Mouse (Mus musculus) embryonic facial prominence, embryonic 12.5 days (tissue): Measurements from ENCODE around the gene Pkmyt1. TPM values are rescaled to one million over a fixed set of nuclear protein-coding genes. Genes with fewer than 3 reads are reported as not detected.

ENCODE experiments used
- ATAC-seq: fragments of 200-750 bp; cut with Nextera tagmentation; 2 replicates; pipeline ENCODE4 v1.8.0; 2017; ENCODE audit not compliant: insufficient number of reproducible peaks, insufficient read depth, low FRiP score, low TSS enrichment
- H3K27ac ChIP-seq: fragments of 300-500 bp; sonication (generic); 2 replicates; pipeline ENCODE4 v1.5.1; 2016; ENCODE audit warnings: mild to moderate bottlenecking
- H3K27me3 ChIP-seq: fragments of 300-500 bp; sonication (generic); 2 replicates; pipeline ENCODE4 v1.6.1; 2016; ENCODE audit warnings: mild to moderate bottlenecking, moderate library complexity
- H3K36me3 ChIP-seq: fragments of 300-500 bp; sonication (generic); 2 replicates; pipeline ENCODE4 v1.6.1; 2016; ENCODE audit warnings: mild to moderate bottlenecking
- H3K4me1 ChIP-seq: fragments of 300-500 bp; sonication (generic); 2 replicates; pipeline ENCODE4 v1.6.1; 2016
- H3K4me2 ChIP-seq: fragments of 300-500 bp; sonication (generic); replicated peaks from 2 replicates; pipeline ENCODE4 v1.6.1; 2016; ENCODE audit warnings: mild to moderate bottlenecking, moderate library complexity
- H3K4me3 ChIP-seq: fragments of 300-500 bp; sonication (generic); 2 replicates; pipeline ENCODE4 v1.5.1; 2016; ENCODE audit warnings: mild to moderate bottlenecking
- H3K9ac ChIP-seq: fragments of 300-500 bp; sonication (generic); 2 replicates; pipeline ENCODE4 v1.6.1; 2016; ENCODE audit warnings: mild to moderate bottlenecking, moderate library complexity
- H3K9me3 ChIP-seq: fragments of 300-500 bp; sonication (generic); 2 replicates; pipeline ENCODE4 v1.6.1; 2016; ENCODE audit warnings: mild to moderate bottlenecking, moderate library complexity
- WGBS: fragments of 180-500 bp; shearing (Covaris S2); methylation state at CpG from one replicate; pipeline ENCODE4 v1.1.7; 2016; 5-methylcytosine and 5-hydroxymethylcytosine counted together
- polyA plus RNA-seq: library from polyadenylated mRNA; unstranded; fragments of >200 nt; fragmentation: Nextera tagmentation; extraction: Ambion mirVana; gene quantifications from 2 replicates; pipeline ENCODE4 v1.2.1, GENCODE M21; 2016

The Pkmyt1 gene
- polyA plus RNA-seq, 1 experiment from 2014 or later = 54.6 TPM

GRCm38 (mm10) chr17:23694491-23694890 lies 31.6 kb upstream of the Pkmyt1 start:
- ATAC-seq = no peak
- whole genome bisulfite sequencing = 55% methylated on average over 1 of the region's 1 CpGs
- peaks cover 10% of the 10 kb centered on the region for H3K4me1 ChIP-seq

GRCm38 (mm10) chr17:23695801-23696200 lies 30.3 kb upstream of the Pkmyt1 start:
- no peak overlapping the region for H3K4me3 ChIP-seq
- peaks cover 14% of the 10 kb centered on the region for H3K4me1 ChIP-seq
- no peaks in the 10 kb centered on the region for H3K9me3 ChIP-seq
- H3K27ac ChIP-seq = no peak overlapping the region
- no peak overlapping the region for H3K4me2 ChIP-seq
- WGBS = 4% methylated on average over 3 of the region's 3 CpGs
- no peak overlapping the region for H3K9ac ChIP-seq
- ATAC-seq = 0 out of 2 replicates have a peak, but pooled peaks have one; percentile 24
- H3K27me3 ChIP-seq = peaks cover 33% of the 10 kb centered on the region
- no peaks in the 10 kb centered on the region for H3K36me3 ChIP-seq

More at GRCm38 (mm10) chr17:23694491-23694890, 31.6 kb upstream of the Pkmyt1 start:
- Histone ChIP-seq H3K27ac (no peak overlapping the region), H3K36me3 (no peaks in the 10 kb centered on the region), H3K4me2 (no peak overlapping the region), H3K4me3 (no peak overlapping the region), H3K9me3 (no peaks in the 10 kb centered on the region), H3K27me3 (peaks cover 21% of the 10 kb centered on the region), H3K9ac (no peak overlapping the region)

- H3K9ac ChIP-seq = peak overlapping the region; percentile 61
- 0 out of 2 replicates have a peak, but pooled peaks have one; percentile 12 for ATAC-seq
- no peaks in the 10 kb centered on the region for H3K9me3 ChIP-seq
- H3K4me2 ChIP-seq = peak overlapping the region; percentile 100
- under 1% methylated on average over 85 of the region's 101 CpGs for WGBS
- H3K27me3 ChIP-seq = peaks cover 37% of the 10 kb centered on the region
- no peaks in the 10 kb centered on the region for H3K36me3 ChIP-seq
- peaks cover 14% of the 10 kb centered on the region for H3K4me1 ChIP-seq
- no peak overlapping the region for H3K27ac ChIP-seq
- peak overlapping the region; percentile 66 for H3K4me3 ChIP-seq
Observed at GRCm38 (mm10) chr17:23699131-23700077, 26.7 kb upstream of the Pkmyt1 start.

GRCm38 (mm10) chr17:23700079-23700478 lies 26.1 kb upstream of the Pkmyt1 start:
- Histone ChIP-seq H3K27me3 (peaks cover 37% of the 10 kb centered on the region), H3K36me3 (no peaks in the 10 kb centered on the region), H3K27ac (no peak overlapping the region), H3K9ac (peak overlapping the region; percentile 61), H3K9me3 (no peaks in the 10 kb centered on the region), H3K4me1 (peaks cover 19% of the 10 kb centered on the region), H3K4me2 (peak overlapping the region; percentile 100), H3K4me3 (peak overlapping the region; percentile 66)
- ATAC-seq = peak; percentile 88
- 1% methylated on average over 26 of the region's 28 CpGs for WGBS

- H3K9ac ChIP-seq = no peak overlapping the region
- no peak for ATAC-seq
- no peaks in the 10 kb centered on the region for H3K36me3 ChIP-seq
- 84% methylated on average over 9 of the region's 9 CpGs for WGBS
- no peaks in the 10 kb centered on the region for H3K9me3 ChIP-seq
- H3K4me2 ChIP-seq = no peak overlapping the region
- no peak overlapping the region for H3K4me3 ChIP-seq
- H3K27me3 ChIP-seq = peaks cover 37% of the 10 kb centered on the region
- peaks cover 17% of the 10 kb centered on the region; the same call in 1 of the 2 replicates for H3K4me1 ChIP-seq
- H3K27ac ChIP-seq = no peak overlapping the region
Observed at GRCm38 (mm10) chr17:23703301-23703700, 22.8 kb upstream of the Pkmyt1 start.

- H3K4me2 ChIP-seq = no peak overlapping the region
- H3K27ac ChIP-seq = no peak overlapping the region
- H3K36me3 ChIP-seq = no peaks in the 10 kb centered on the region
- H3K27me3 ChIP-seq = peaks cover 23% of the 10 kb centered on the region
- H3K4me3 ChIP-seq = no peak overlapping the region
- peaks cover 12% of the 10 kb centered on the region; the same call in 1 of the 2 replicates for H3K4me1 ChIP-seq
- WGBS = 23% methylated on average over 7 of the region's 7 CpGs
- no peak for ATAC-seq
- no peak overlapping the region for H3K9ac ChIP-seq
- H3K9me3 ChIP-seq = no peaks in the 10 kb centered on the region
Observed at GRCm38 (mm10) chr17:23704741-23705140, 21.4 kb upstream of the Pkmyt1 start.

GRCm38 (mm10) chr17:23705525-23706104 lies 20.5 kb upstream of the Pkmyt1 start:
- Histone ChIP-seq H3K4me2 (no peak overlapping the region), H3K4me1 (peaks cover 10% of the 10 kb centered on the region; the same call in 1 of the 2 replicates), H3K9me3 (no peaks in the 10 kb centered on the region), H3K27me3 (peaks cover 15% of the 10 kb centered on the region), H3K36me3 (no peaks in the 10 kb centered on the region), H3K9ac (no peak overlapping the region), H3K27ac (no peak overlapping the region), H3K4me3 (no peak overlapping the region)
- 73% methylated on average over 7 of the region's 7 CpGs for WGBS
- ATAC-seq = peak; percentile 52; the same call in 1 of the 2 replicates

GRCm38 (mm10) chr17:23706212-23706611 lies 19.9 kb upstream of the Pkmyt1 start:
- no peaks in the 10 kb centered on the region for H3K36me3 ChIP-seq
- 1% methylated on average over 3 of the region's 3 CpGs for WGBS
- 0 out of 2 replicates have a peak, but pooled peaks have one; percentile 13 for ATAC-seq

GRCm38 (mm10) chr17:23717003-23717402 lies 9.1 kb upstream of the Pkmyt1 start:
- 67% methylated on average over 2 of the region's 2 CpGs for WGBS
- Histone ChIP-seq H3K4me1 (no peaks in the 10 kb centered on the region), H3K27ac (no peak overlapping the region), H3K9ac (no peak overlapping the region), H3K27me3 (no peaks in the 10 kb centered on the region), H3K4me2 (no peak overlapping the region), H3K9me3 (no peaks in the 10 kb centered on the region), H3K36me3 (no peaks in the 10 kb centered on the region), H3K4me3 (no peak overlapping the region)
- ATAC-seq = no peak

More at GRCm38 (mm10) chr17:23706212-23706611, 19.9 kb upstream of the Pkmyt1 start:
- Histone ChIP-seq H3K4me1 (peaks cover 10% of the 10 kb centered on the region; the same call in 1 of the 2 replicates), H3K9ac (no peak overlapping the region), H3K4me3 (no peak overlapping the region), H3K9me3 (no peaks in the 10 kb centered on the region), H3K27me3 (peaks cover 9% of the 10 kb centered on the region; the same call in 1 of the 2 replicates), H3K4me2 (no peak overlapping the region), H3K27ac (no peak overlapping the region)

- Histone ChIP-seq H3K4me1 (no peaks in the 10 kb centered on the region), H3K27me3 (no peaks in the 10 kb centered on the region), H3K36me3 (no peaks in the 10 kb centered on the region), H3K9me3 (no peaks in the 10 kb centered on the region), H3K4me3 (no peak overlapping the region), H3K4me2 (no peak overlapping the region), H3K9ac (no peak overlapping the region), H3K27ac (no peak overlapping the region)
- WGBS = 27% methylated on average over 1 of the region's 1 CpGs
- ATAC-seq = no peak
Observed at GRCm38 (mm10) chr17:23719455-23719854, 6.7 kb upstream of the Pkmyt1 start.

- Histone ChIP-seq H3K27me3 (no peaks in the 10 kb centered on the region), H3K36me3 (no peaks in the 10 kb centered on the region), H3K4me2 (no peak overlapping the region), H3K27ac (no peak overlapping the region), H3K4me1 (0 out of 2 replicates have a peak, but pooled peaks cover 9% of the 10 kb centered on the region), H3K4me3 (no peak overlapping the region), H3K9me3 (no peaks in the 10 kb centered on the region), H3K9ac (no peak overlapping the region)
- no peak for ATAC-seq
- WGBS = 80% methylated on average over 2 of the region's 2 CpGs
Observed at GRCm38 (mm10) chr17:23721886-23722285, 4.2 kb upstream of the Pkmyt1 start.
